Comparison of ENCODE assay signal across 12 mouse cellular contexts in genomic region chr19:57686596-57686995, GRCm38 (mm10).
DNase-seq lines count a peak whose midpoint lies in the region; ATAC-seq and TF ChIP-seq lines count a peak whose summit lies in the region.
"Had no signal": no experiment of that assay in that cellular context is flagged by ENCODE, and none has a peak within 500 bp of the region (broad histone marks: within the 10 kb centered on the region; RNA-seq: fewer than 3 reads in every experiment).

No protein-coding gene starts in this region.

- no peaks in the 10 kb centered on the region for H3K27me3 ChIP-seq in hindbrain, embryonic 13.5 days
- no peaks in the 10 kb centered on the region for H3K27me3 ChIP-seq in hindbrain, embryonic 10.5 days (ENCODE audit: insufficient read depth, poor library complexity, severe bottlenecking)
- no peaks in the 10 kb centered on the region for H3K27me3 ChIP-seq in hindbrain, embryonic 16.5 days (replicated peaks; ENCODE audit: control insufficient read depth, insufficient read depth, low read length)
- H3K27me3 ChIP-seq in neural tube, embryonic 15.5 days (replicated peaks), result no peaks in the 10 kb centered on the region

- TF ChIP-seq CTCF in bone marrow, adult 2 months (IDR thresholded peaks at IDR 0.05; ENCODE audit: control insufficient read depth, insufficient read depth, low read length), result peak; percentile 10; the same call in 1 of the 2 replicates

- H3K9ac ChIP-seq in hindbrain, embryonic 13.5 days, result no peak overlapping the region
- no peak overlapping the region; the same call in 1 of the 2 replicates for H3K9ac ChIP-seq in hindbrain, embryonic 16.5 days (ENCODE audit: low read depth, low read length)
- no peak overlapping the region for H3K9ac ChIP-seq in neural tube, embryonic 15.5 days (replicated peaks)

- peak; percentile 57 for ATAC-seq in hindbrain, embryonic 13.5 days (ENCODE audit: low FRiP score)
- peak; percentile 68 for ATAC-seq in hindbrain, embryonic 16.5 days
- ATAC-seq in neural tube, embryonic 15.5 days (ENCODE audit: low FRiP score), result peak; percentile 87

- H3K4me3 ChIP-seq in hindbrain, embryonic 13.5 days, result no peak overlapping the region
- no peak overlapping the region for H3K4me3 ChIP-seq in hindbrain, embryonic 10.5 days
- H3K4me3 ChIP-seq in bone marrow, adult 2 months (replicated peaks; ENCODE audit: control insufficient read depth, low read depth, low read length), result no peak overlapping the region
- H3K4me3 ChIP-seq in hindbrain, embryonic 16.5 days (ENCODE audit: low read length), result no peak overlapping the region
- no peak overlapping the region; the same call in 1 of the 2 replicates for H3K4me3 ChIP-seq in neural tube, embryonic 15.5 days (replicated peaks)
- H3K4me3 ChIP-seq: erythroblast, embryonic 14.5 days had no signal

- WGBS in hindbrain, embryonic 13.5 days, result 79% methylated on average over 20 of the region's 20 CpGs
- 95% methylated on average over 20 of the region's 20 CpGs for WGBS in hindbrain, embryonic 10.5 days
- WGBS in bone marrow, adult 2 months, result 89% methylated on average over 20 of the region's 20 CpGs
- WGBS in hindbrain, embryonic 16.5 days, result 67% methylated on average over 20 of the region's 20 CpGs
- 57% methylated on average over 20 of the region's 20 CpGs for WGBS in neural tube, embryonic 15.5 days

- no peak for TF ChIP-seq POLR2A in bone marrow, adult 2 months (IDR thresholded peaks at IDR 0.05; ENCODE audit: borderline replicate concordance, control insufficient read depth, low read depth, low read length)

- no peaks in the 10 kb centered on the region for H3K9me3 ChIP-seq in hindbrain, embryonic 13.5 days
- no peaks in the 10 kb centered on the region for H3K9me3 ChIP-seq in hindbrain, embryonic 10.5 days
- H3K9me3 ChIP-seq in hindbrain, embryonic 16.5 days (ENCODE audit: control insufficient read depth, low read length), result no peaks in the 10 kb centered on the region
- H3K9me3 ChIP-seq in neural tube, embryonic 15.5 days (replicated peaks), result no peaks in the 10 kb centered on the region

- peaks cover 5% of the 10 kb centered on the region; the same call in 1 of the 2 replicates for H3K4me1 ChIP-seq in hindbrain, embryonic 13.5 days (replicated peaks)
- H3K4me1 ChIP-seq in hindbrain, embryonic 10.5 days (replicated peaks), result no peaks in the 10 kb centered on the region
- H3K4me1 ChIP-seq in bone marrow, adult 2 months (ENCODE audit: control insufficient read depth, insufficient read depth, low read length), result no peaks in the 10 kb centered on the region
- H3K4me1 ChIP-seq in hindbrain, embryonic 16.5 days (ENCODE audit: control insufficient read depth, insufficient read depth, low read depth, low read length), result no peaks in the 10 kb centered on the region
- peaks cover 7% of the 10 kb centered on the region; the same call in 1 of the 2 replicates for H3K4me1 ChIP-seq in neural tube, embryonic 15.5 days

- DNase-seq in hindbrain, embryonic 10.5 days (ENCODE audit: low spot score), result no peak
- no peak for DNase-seq in spleen, postnatal 14 days (ENCODE audit: low spot score in 2 of 2)
- DNase-seq in testis, postnatal 10 days (ENCODE audit: low spot score), result no peak
- DNase-seq in thymus, adult 18-20 months, result no peak
- DNase-seq: cerebellum, adult 9-10 months; kidney, adult 9 months had no signal

- no peak overlapping the region for H3K4me2 ChIP-seq in hindbrain, embryonic 13.5 days
- peak overlapping the region; percentile 38 for H3K4me2 ChIP-seq in hindbrain, embryonic 16.5 days (ENCODE audit: low read length)
- peak overlapping the region; percentile 30 for H3K4me2 ChIP-seq in neural tube, embryonic 15.5 days
- H3K4me2 ChIP-seq: liver, embryonic 11.5 days had no signal

- peak overlapping the region; percentile 23; the same call in 1 of the 2 replicates for H3K27ac ChIP-seq in hindbrain, embryonic 13.5 days
- no peak overlapping the region for H3K27ac ChIP-seq in hindbrain, embryonic 10.5 days
- H3K27ac ChIP-seq in bone marrow, adult 2 months (ENCODE audit: control insufficient read depth, insufficient read depth, low read depth, low read length, poor library complexity), result no peak overlapping the region
- H3K27ac ChIP-seq in hindbrain, embryonic 16.5 days (ENCODE audit: low read depth, low read length), result no peak overlapping the region
- H3K27ac ChIP-seq in neural tube, embryonic 15.5 days (replicated peaks), result peak overlapping the region; percentile 39; the same call in 1 of the 2 replicates

- H3K36me3 ChIP-seq in hindbrain, embryonic 13.5 days, result 0 out of 2 replicates have a peak, but pooled peaks cover 8% of the 10 kb centered on the region
- H3K36me3 ChIP-seq in hindbrain, embryonic 10.5 days, result peaks cover 14% of the 10 kb centered on the region
- no peaks in the 10 kb centered on the region for H3K36me3 ChIP-seq in hindbrain, embryonic 16.5 days (ENCODE audit: control insufficient read depth, insufficient read depth, low read length)
- no peaks in the 10 kb centered on the region for H3K36me3 ChIP-seq in neural tube, embryonic 15.5 days

Comparison
In these comparisons a context has a peak if more than half of its experiments do, and no peak if none do; other contexts are left out.
1. H3K27ac ChIP-seq: peak in hindbrain, embryonic 13.5 days (single experiment) and neural tube, embryonic 15.5 days (single experiment); none in hindbrain, embryonic 10.5 days (single experiment), bone marrow, adult 2 months (single experiment) and hindbrain, embryonic 16.5 days (single experiment).
2. Peak in every context shown above with its lines, with median percentiles within 50 percentile points of each other: ATAC-seq.